Mouse (Mus musculus): ENCODE data around the gene Erh.

- TF ChIP-seq CTCF (IDR thresholded peaks at IDR 0.05): no peak
- no peak for TF ChIP-seq EP300 (IDR thresholded peaks at IDR 0.05)
Measured at GRCm38 (mm10) chr12:80620501-80620900, 23.6 kb downstream of the Erh start.
